In the genomic region with DNA sequence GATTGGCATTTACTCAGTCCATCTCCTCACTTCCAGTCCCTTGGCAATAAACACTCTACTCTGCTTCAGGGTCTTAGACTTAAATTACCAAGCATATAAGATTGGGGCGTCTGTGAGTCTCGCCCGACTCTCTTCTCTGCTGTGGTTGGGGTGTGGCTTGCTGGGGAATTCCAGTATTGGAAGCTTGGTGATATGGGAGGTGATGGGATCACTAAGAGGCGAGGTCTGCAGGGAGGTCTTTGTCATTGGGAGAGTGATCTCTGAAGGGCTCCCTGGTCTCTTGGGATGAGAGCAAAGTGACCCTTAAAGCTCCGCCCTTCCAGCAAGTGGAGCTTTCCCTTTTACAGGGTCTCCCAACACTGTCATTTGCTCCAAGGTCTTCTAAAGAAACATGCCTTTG, we compare ENCODE assay signal across 16 mouse cellular contexts. TPM values are rescaled to one million over a fixed set of nuclear protein-coding genes. Genes with fewer than 3 reads are reported as not detected.
DNase-seq lines count a peak whose midpoint lies in the region; ATAC-seq and TF ChIP-seq lines count a peak whose summit lies in the region.
"Had no signal": no experiment of that assay in that cellular context is flagged by ENCODE, and none has a peak within 500 bp of the region (broad histone marks: within the 10 kb centered on the region; RNA-seq: fewer than 3 reads in every experiment).

No protein-coding gene starts in this region.

- H3K27me3 ChIP-seq in liver, embryonic 13.5 days = no peaks in the 10 kb centered on the region
- no peaks in the 10 kb centered on the region for H3K27me3 ChIP-seq in liver, embryonic 11.5 days (replicated peaks; ENCODE audit: control insufficient read depth, insufficient read depth, low read length)
- H3K27me3 ChIP-seq in intestine, embryonic 15.5 days (replicated peaks) = no peaks in the 10 kb centered on the region
- no peaks in the 10 kb centered on the region for H3K27me3 ChIP-seq in liver, postnatal 0 days (ENCODE audit: insufficient read depth, low read length)
- H3K27me3 ChIP-seq in midbrain, embryonic 13.5 days = no peaks in the 10 kb centered on the region
- H3K27me3 ChIP-seq: hindbrain, embryonic 15.5 days; megakaryocyte, embryonic 14.5 days had no signal

- TF ChIP-seq CTCF in liver, postnatal 0 days (IDR thresholded peaks at IDR 0.05; ENCODE audit: low read depth) = no peak

- no peak for ATAC-seq in liver, embryonic 13.5 days (ENCODE audit: low read depth)
- no peak for ATAC-seq in liver, embryonic 11.5 days (replicated peaks; ENCODE audit: low FRiP score)
- ATAC-seq in intestine, embryonic 15.5 days = peak; percentile 46
- ATAC-seq in liver, postnatal 0 days = no peak
- ATAC-seq in midbrain, embryonic 13.5 days = no peak

- no peak overlapping the region for H3K9ac ChIP-seq in liver, embryonic 13.5 days
- no peak overlapping the region for H3K9ac ChIP-seq in liver, embryonic 11.5 days (ENCODE audit: low read depth, low read length)
- H3K9ac ChIP-seq in intestine, embryonic 15.5 days = no peak overlapping the region
- H3K9ac ChIP-seq in liver, postnatal 0 days (replicated peaks) = no peak overlapping the region
- H3K9ac ChIP-seq in midbrain, embryonic 13.5 days (replicated peaks) = no peak overlapping the region
- H3K9ac ChIP-seq: hindbrain, embryonic 15.5 days had no signal

- peak overlapping the region; percentile 59; the same call in 1 of the 2 replicates for H3K27ac ChIP-seq in liver, embryonic 13.5 days
- H3K27ac ChIP-seq in liver, embryonic 11.5 days (ENCODE audit: low read depth, low read length) = no peak overlapping the region
- H3K27ac ChIP-seq in intestine, embryonic 15.5 days = no peak overlapping the region
- H3K27ac ChIP-seq in liver, postnatal 0 days (ENCODE audit: low read depth) = peak overlapping the region; percentile 63
- no peak overlapping the region for H3K27ac ChIP-seq in midbrain, embryonic 13.5 days
- H3K27ac ChIP-seq: hindbrain, embryonic 15.5 days had no signal

- H3K4me1 ChIP-seq in liver, embryonic 13.5 days (replicated peaks) = peaks cover 17% of the 10 kb centered on the region
- H3K4me1 ChIP-seq in liver, embryonic 11.5 days (replicated peaks; ENCODE audit: control insufficient read depth, insufficient read depth, low read length) = peaks cover 2% of the 10 kb centered on the region
- H3K4me1 ChIP-seq in intestine, embryonic 15.5 days (replicated peaks) = peaks cover 10% of the 10 kb centered on the region; the same call in 1 of the 2 replicates
- H3K4me1 ChIP-seq in liver, postnatal 0 days (ENCODE audit: insufficient read depth) = peaks cover 18% of the 10 kb centered on the region
- H3K4me1 ChIP-seq in midbrain, embryonic 13.5 days (replicated peaks) = peaks cover 22% of the 10 kb centered on the region

- no peak for TF ChIP-seq EP300 in liver, postnatal 0 days (IDR thresholded peaks at IDR 0.05; ENCODE audit: low read depth)

- peak overlapping the region; percentile 24; the same call in 1 of the 2 replicates for H3K4me2 ChIP-seq in liver, embryonic 13.5 days
- no peak overlapping the region for H3K4me2 ChIP-seq in liver, embryonic 11.5 days
- H3K4me2 ChIP-seq in intestine, embryonic 15.5 days (replicated peaks) = peak overlapping the region; percentile 39
- H3K4me2 ChIP-seq in liver, postnatal 0 days (ENCODE audit: low read depth, low read length) = peak overlapping the region; percentile 36; the same call in 1 of the 2 replicates
- no peak overlapping the region for H3K4me2 ChIP-seq in midbrain, embryonic 13.5 days (replicated peaks)
- H3K4me2 ChIP-seq: hindbrain, embryonic 15.5 days had no signal

- no peaks in the 10 kb centered on the region for H3K9me3 ChIP-seq in liver, embryonic 13.5 days (replicated peaks)
- no peaks in the 10 kb centered on the region for H3K9me3 ChIP-seq in liver, embryonic 11.5 days (ENCODE audit: control insufficient read depth, low read length)
- H3K9me3 ChIP-seq in intestine, embryonic 15.5 days = no peaks in the 10 kb centered on the region
- no peaks in the 10 kb centered on the region for H3K9me3 ChIP-seq in liver, postnatal 0 days (ENCODE audit: low read length)
- H3K9me3 ChIP-seq in midbrain, embryonic 13.5 days = no peaks in the 10 kb centered on the region
- H3K9me3 ChIP-seq: G1E; hindbrain, embryonic 15.5 days; megakaryocyte, embryonic 14.5 days had no signal

- H3K4me3 ChIP-seq in liver, embryonic 13.5 days (replicated peaks) = no peak overlapping the region
- H3K4me3 ChIP-seq in liver, embryonic 11.5 days (ENCODE audit: low read depth, low read length) = no peak overlapping the region
- H3K4me3 ChIP-seq in intestine, embryonic 15.5 days (replicated peaks) = no peak overlapping the region
- H3K4me3 ChIP-seq in liver, postnatal 0 days (ENCODE audit: low read depth, low read length) = no peak overlapping the region
- no peak overlapping the region for H3K4me3 ChIP-seq in midbrain, embryonic 13.5 days (replicated peaks)
- H3K4me3 ChIP-seq: hindbrain, embryonic 15.5 days; megakaryocyte, embryonic 14.5 days had no signal

- H3K36me3 ChIP-seq in liver, embryonic 13.5 days = no peaks in the 10 kb centered on the region
- no peaks in the 10 kb centered on the region for H3K36me3 ChIP-seq in liver, embryonic 11.5 days (ENCODE audit: control insufficient read depth, insufficient read depth, low read length)
- H3K36me3 ChIP-seq in intestine, embryonic 15.5 days = no peaks in the 10 kb centered on the region; the same call in 1 of the 2 replicates
- no peaks in the 10 kb centered on the region for H3K36me3 ChIP-seq in liver, postnatal 0 days (replicated peaks; ENCODE audit: insufficient read depth, low read length)
- peaks cover 21% of the 10 kb centered on the region for H3K36me3 ChIP-seq in midbrain, embryonic 13.5 days
- H3K36me3 ChIP-seq: G1E; hindbrain, embryonic 15.5 days had no signal

- no peak for DNase-seq in liver, embryonic 13.5 days
- no peak for DNase-seq in liver, embryonic 11.5 days (ENCODE audit: low spot score)
- DNase-seq in R1 (ENCODE audit: low read depth, low spot score) = peak; percentile 76
- DNase-seq in liver, postnatal 0 days = no peak
- DNase-seq in frontal cortex, postnatal 25 days (ENCODE audit: low spot score in 2 of 2) = no peak
- DNase-seq: cerebellum, postnatal 14 days; gastrocnemius, postnatal 10 days; heart, postnatal 14 days; kidney, adult 9 months; lung, adult 2 months; right cerebral cortex, adult 18-20 months had no signal

- 64% methylated on average over 5 of the region's 5 CpGs for WGBS in liver, embryonic 13.5 days (ENCODE audit: insufficient replicate concordance)
- WGBS in liver, embryonic 11.5 days = 84% methylated on average over 5 of the region's 5 CpGs
- 62% methylated on average over 5 of the region's 5 CpGs for WGBS in intestine, embryonic 15.5 days
- WGBS in liver, postnatal 0 days (ENCODE audit: insufficient replicate concordance) = 70% methylated on average over 5 of the region's 5 CpGs
- WGBS in midbrain, embryonic 13.5 days = 91% methylated on average over 5 of the region's 5 CpGs

RNA-seq across cellular contexts. Expression of gene Rai14, which starts 23.5 kb away (rescaled TPM):
- polyA plus RNA-seq in liver, embryonic 13.5 days (2015; fragmentation: Nextera tagmentation; extraction: Ambion mirVana) = 4.3 and 5.2 TPM in 2 replicates
- 19.6 and 20.2 TPM in 2 replicates for polyA plus RNA-seq in liver, embryonic 11.5 days (2014; fragmentation: Nextera tagmentation; extraction: Ambion mirVana)
- 16.8 and 17.4 TPM in 2 replicates for polyA plus RNA-seq in intestine, embryonic 15.5 days (2015; fragmentation: Nextera tagmentation; extraction: Ambion mirVana)
- 4.8 and 5.4 TPM in 2 replicates for polyA plus RNA-seq in liver, postnatal 0 days (2015; fragmentation: Nextera tagmentation; extraction: Ambion mirVana)
- 30.1 and 34.2 TPM in 2 replicates for polyA plus RNA-seq in midbrain, embryonic 13.5 days (2015; fragmentation: Nextera tagmentation; extraction: Ambion mirVana)
- polyA plus RNA-seq: G1E had no signal

Comparison
In these comparisons a context has a peak if more than half of its experiments do, and no peak if none do; other contexts are left out.
1. H3K27ac ChIP-seq: peak in liver, embryonic 13.5 days (single experiment) and liver, postnatal 0 days (single experiment); none in liver, embryonic 11.5 days (single experiment), intestine, embryonic 15.5 days (single experiment) and midbrain, embryonic 13.5 days (single experiment).
2. H3K4me2 ChIP-seq: peak in liver, embryonic 13.5 days (single experiment), intestine, embryonic 15.5 days (single experiment) and liver, postnatal 0 days (single experiment); none in liver, embryonic 11.5 days (single experiment) and midbrain, embryonic 13.5 days (single experiment).